Mouse (Mus musculus) frontal cortex, postnatal 14 days (tissue): ENCODE measurements around the gene Twsg1.
A peak's percentile ranks its signal among the peaks of the same experiment; 100 is the strongest.
"Not testable (repeated sequence)": the region's sequence is repeated elsewhere in the genome, so short reads cannot be mapped to it uniquely, and the experiment has no call there.

Experiments used
- DNase-seq, 2 experiments: peaks; one replicate each; pipeline ENCODE4 v3.0.0; 2022; ENCODE audit warnings: low spot score in 2 of 2

The Twsg1 gene

GRCm38 (mm10) chr17:65950622-65951404 lies at the start of gene Twsg1:
Gene Twsg1, minus strand, starts transcription at chr17:65951226.
- peak; percentile 73 to 84 for DNase-seq

GRCm38 (mm10) chr17:65988151-65988820 lies 37.3 kb upstream of the Twsg1 start:
- DNase-seq: no peak

- not testable (repeated sequence) for DNase-seq
Measured at GRCm38 (mm10) chr17:65976720-65977119, 25.7 kb upstream of the Twsg1 start.

GRCm38 (mm10) chr17:65967751-65968150 lies 16.7 kb upstream of the Twsg1 start:
- DNase-seq: no peak

- DNase-seq: no peak
Measured at GRCm38 (mm10) chr17:65962263-65962662, 11.2 kb upstream of the Twsg1 start.

- no peak for DNase-seq
Measured at GRCm38 (mm10) chr17:65961606-65962136, 10.6 kb upstream of the Twsg1 start.

- DNase-seq: no peak
Measured at GRCm38 (mm10) chr17:65959011-65959410, 8.0 kb upstream of the Twsg1 start.

GRCm38 (mm10) chr17:65958366-65958765 lies 7.3 kb upstream of the Twsg1 start:
- no peak for DNase-seq

GRCm38 (mm10) chr17:65957782-65958325 lies 6.8 kb upstream of the Twsg1 start:
- no peak for DNase-seq

- DNase-seq: no peak
Measured at GRCm38 (mm10) chr17:65956993-65957781, 6.2 kb upstream of the Twsg1 start.

GRCm38 (mm10) chr17:65956140-65956539 lies 5.1 kb upstream of the Twsg1 start:
- DNase-seq: no peak

- no peak for DNase-seq
Measured at GRCm38 (mm10) chr17:65953959-65954358, 2.9 kb upstream of the Twsg1 start.

GRCm38 (mm10) chr17:65952083-65952482 lies 1.1 kb upstream of the Twsg1 start:
- no peak for DNase-seq

- DNase-seq: no peak
Measured at GRCm38 (mm10) chr17:65950183-65950582, 843 bp downstream of the Twsg1 start.

- no peak for DNase-seq
Measured at GRCm38 (mm10) chr17:65947307-65947706, 3.7 kb downstream of the Twsg1 start.

- DNase-seq: no peak
Measured at GRCm38 (mm10) chr17:65945420-65945819, 5.6 kb downstream of the Twsg1 start.

GRCm38 (mm10) chr17:65942394-65942793 lies 8.6 kb downstream of the Twsg1 start:
- DNase-seq: no peak

- no peak for DNase-seq
Measured at GRCm38 (mm10) chr17:65941275-65941674, 9.8 kb downstream of the Twsg1 start.

- no peak for DNase-seq
Measured at GRCm38 (mm10) chr17:65940221-65940620, 10.8 kb downstream of the Twsg1 start.

GRCm38 (mm10) chr17:65939461-65940192 lies 11.4 kb downstream of the Twsg1 start:
- DNase-seq: no peak

GRCm38 (mm10) chr17:65937671-65938070 lies 13.4 kb downstream of the Twsg1 start:
- no peak for DNase-seq
